Mouse (Mus musculus) thymus, adult 2 months (tissue): ENCODE measurements at regions not wholly inside any gene's neighbourhood (a gene's known extent, or its start where the extent isn't known, plus 50 kb on each side); places are given as distances from the start of the nearest gene placed in this dataset.

Source experiments
- CTCF ChIP-seq: fragments of 200-500 bp; IDR thresholded peaks from 2 replicates; pipeline ENCODE4 v1.5.1; 2012; ENCODE audit warnings: mild to moderate bottlenecking, control low read depth, low read length, moderate library complexity, borderline replicate concordance; ENCODE audit not compliant: control insufficient read depth, poor library complexity, insufficient read depth; ENCODE audit errors: extremely low read depth
- POLR2A ChIP-seq: fragments of 200-500 bp; IDR thresholded peaks from 2 replicates; pipeline ENCODE4 v1.6.1; 2012; ENCODE audit warnings: mild to moderate bottlenecking, low read length, control low read depth, moderate library complexity; ENCODE audit not compliant: control insufficient read depth, poor library complexity, insufficient read depth; ENCODE audit errors: extremely low read depth

DNA sequence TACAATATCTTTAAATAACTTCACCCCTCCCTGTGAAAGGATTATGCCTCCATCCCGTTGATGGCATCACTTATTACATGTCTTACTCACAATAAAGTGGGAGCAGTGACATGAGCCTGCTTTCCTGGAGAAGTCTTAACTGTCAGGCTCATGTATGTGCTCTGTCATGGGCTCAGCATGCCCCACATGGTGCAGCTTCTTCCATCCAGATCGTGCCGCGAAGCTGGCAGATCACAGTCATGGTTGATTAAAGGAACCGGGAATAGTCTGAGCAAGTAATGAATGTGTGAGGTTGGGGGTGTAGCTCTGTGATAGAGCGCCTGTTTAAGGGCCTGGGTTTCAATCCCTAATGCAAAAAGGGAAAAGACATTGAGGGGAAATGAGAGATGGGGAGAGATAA lies 581.5 kb downstream of the Rps29 start:
- TF ChIP-seq CTCF: no peak
- no peak for TF ChIP-seq POLR2A
